Mouse (Mus musculus): ENCODE data around the gene Ago1. TPM values are rescaled to one million over a fixed set of nuclear protein-coding genes. Genes with fewer than 3 reads are reported as not detected.

Ago1 gene
- total RNA-seq, 2 experiments from 2014 or later, result 29.9 to 38.7 TPM

DNA sequence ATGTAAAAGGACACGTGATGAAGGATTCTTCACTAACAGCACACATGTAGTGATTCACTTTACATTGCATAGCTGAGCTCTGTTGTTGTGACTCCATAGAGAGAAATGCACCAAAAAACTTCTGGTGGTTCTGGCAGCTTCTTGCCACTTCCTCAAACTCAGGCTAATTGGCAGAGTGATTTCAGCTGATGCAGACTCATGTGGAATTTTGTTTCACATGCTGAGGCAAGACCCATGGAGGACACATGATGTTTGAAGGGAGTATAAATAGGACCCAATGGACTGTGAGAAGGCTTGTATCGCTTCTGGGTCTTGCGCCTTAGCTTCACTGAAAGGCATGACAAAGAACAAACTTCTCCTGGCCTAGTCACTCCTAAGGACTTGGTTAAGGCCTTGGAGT is 55.9 kb downstream of the Ago1 start:
- DNase-seq, result no peak

Other genes with a start within 250 kb of the Ago1 start
- gene Map7d1, start 212.2 kb downstream of the Ago1 start, total RNA-seq (2021), result 10 to 100 TPM; 47.7 to 84.9 TPM
- gene Trappc3, start 206.3 kb downstream of the Ago1 start, total RNA-seq (2021), result 10 to 100 TPM; 88.7 to 96.5 TPM
- 1 to 10 TPM; 3.0 to 3.2 TPM for gene Col8a2, start 181.8 kb downstream of the Ago1 start, total RNA-seq (2021)
- 10 to 100 TPM; 31.2 to 34.2 TPM for gene Adprhl2, start 146.9 kb downstream of the Ago1 start, total RNA-seq (2021)
- 1 to 10 TPM; 1.4 TPM for gene Tekt2, start 142.9 kb downstream of the Ago1 start, total RNA-seq (2021)
- 10 to 100 TPM; 18.4 to 30.4 TPM for gene Ago3, start 39.0 kb downstream of the Ago1 start, total RNA-seq (2021)
- 1 to 10 TPM; 5.2 to 5.8 TPM for gene Ago4, start 64.9 kb upstream of the Ago1 start, total RNA-seq (2021)
- 1 to 10 TPM; 2.9 to 3.5 TPM for gene Clspn, start 88.4 kb upstream of the Ago1 start, total RNA-seq (2021)
- gene 5730409E04Rik, start 141.2 kb upstream of the Ago1 start, total RNA-seq (2021), result 10 to 100 TPM; 10.6 to 15.6 TPM
- gene Psmb2, start 209.0 kb upstream of the Ago1 start, total RNA-seq (2021), result 100 to 1,000 TPM; 154 to 155 TPM

Measured in adrenal gland, postnatal 36 days (tissue).